Mouse (Mus musculus) embryonic facial prominence, embryonic 15.5 days (tissue): Measurements from ENCODE around the gene Rnf144a. TPM values are rescaled to one million over a fixed set of nuclear protein-coding genes. Genes with fewer than 3 reads are reported as not detected.
"Not testable (repeated sequence)": the region's sequence is repeated elsewhere in the genome, so short reads cannot be mapped to it uniquely, and the experiment has no call there.

Experiments
- ATAC-seq: fragments of 200-750 bp; cut with Nextera tagmentation; 2 replicates; pipeline ENCODE4 v1.8.0; 2017; ENCODE audit warnings: low read depth, moderate TSS enrichment; ENCODE audit not compliant: insufficient number of reproducible peaks, low FRiP score, low TSS enrichment
- H3K27ac ChIP-seq: fragments of 300-500 bp; sonication (generic); replicated peaks from 2 replicates; pipeline ENCODE4 v1.5.1; 2015; ENCODE audit warnings: mild to moderate bottlenecking, inconsistent platforms
- H3K27me3 ChIP-seq: fragments of 300-500 bp; sonication (generic); 2 replicates; pipeline ENCODE4 v1.6.1; 2015; ENCODE audit warnings: inconsistent platforms
- H3K36me3 ChIP-seq: fragments of 300-500 bp; sonication (generic); 2 replicates; pipeline ENCODE4 v1.6.1; 2015; ENCODE audit warnings: mild to moderate bottlenecking, inconsistent platforms
- H3K4me1 ChIP-seq: fragments of 300-500 bp; sonication (generic); 2 replicates; pipeline ENCODE4 v1.6.1; 2015; ENCODE audit warnings: inconsistent platforms
- H3K4me2 ChIP-seq: fragments of 300-500 bp; sonication (generic); replicated peaks from 2 replicates; pipeline ENCODE4 v1.6.1; 2015; ENCODE audit warnings: mild to moderate bottlenecking, inconsistent platforms
- H3K4me3 ChIP-seq: fragments of 300-500 bp; sonication (generic); replicated peaks from 2 replicates; pipeline ENCODE4 v1.5.1; 2015; ENCODE audit warnings: mild to moderate bottlenecking, inconsistent platforms
- H3K9ac ChIP-seq: fragments of 300-500 bp; sonication (generic); 2 replicates; pipeline ENCODE4 v1.6.1; 2015; ENCODE audit warnings: inconsistent platforms
- H3K9me3 ChIP-seq: fragments of 300-500 bp; sonication (generic); replicated peaks from 2 replicates; pipeline ENCODE4 v1.6.1; 2016; ENCODE audit warnings: inconsistent platforms
- WGBS: fragments of 180-500 bp; shearing (Covaris S2); methylation state at CpG from one replicate; pipeline ENCODE4 v1.1.7; 2015; 5-methylcytosine and 5-hydroxymethylcytosine counted together
- polyA plus RNA-seq: library from polyadenylated mRNA; unstranded; fragments of >200 nt; fragmentation: Nextera tagmentation; extraction: Ambion mirVana; gene quantifications from 2 replicates; pipeline ENCODE4 v1.2.1, GENCODE M21; 2015

Rnf144a gene
- polyA plus RNA-seq, 1 experiment from 2014 or later, result 38.7 TPM

DNA sequence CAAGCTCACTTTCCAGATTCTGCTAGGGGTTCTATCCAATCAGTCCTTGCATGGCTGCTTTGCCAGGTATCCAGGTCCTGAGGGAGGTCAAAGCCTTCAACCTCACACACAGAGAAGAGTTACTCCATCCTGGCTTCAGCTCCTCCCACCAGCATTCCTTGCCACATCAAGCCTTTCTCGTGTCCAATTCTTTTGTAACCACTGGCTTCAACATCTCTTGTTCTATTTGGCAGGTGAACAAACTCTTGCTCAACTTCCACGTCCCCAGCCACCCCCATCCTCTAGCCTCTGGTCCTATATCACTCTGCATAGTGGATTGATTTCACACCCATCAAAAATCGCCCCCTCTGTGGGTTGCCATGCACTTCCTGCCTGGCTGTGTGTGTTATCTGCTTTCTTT is 98.8 kb downstream of the Rnf144a start:
- H3K27ac ChIP-seq, result no peak overlapping the region
- H3K9ac ChIP-seq, result no peak overlapping the region
- H3K4me3 ChIP-seq, result no peak overlapping the region
- no peaks in the 10 kb centered on the region for H3K27me3 ChIP-seq
- H3K4me2 ChIP-seq, result no peak overlapping the region
- no peak for ATAC-seq
- H3K36me3 ChIP-seq, result peaks cover 61% of the 10 kb centered on the region
- WGBS, result 65% methylated on average over 3 of the region's 3 CpGs
- no peaks in the 10 kb centered on the region for H3K9me3 ChIP-seq
- no peaks in the 10 kb centered on the region for H3K4me1 ChIP-seq

DNA sequence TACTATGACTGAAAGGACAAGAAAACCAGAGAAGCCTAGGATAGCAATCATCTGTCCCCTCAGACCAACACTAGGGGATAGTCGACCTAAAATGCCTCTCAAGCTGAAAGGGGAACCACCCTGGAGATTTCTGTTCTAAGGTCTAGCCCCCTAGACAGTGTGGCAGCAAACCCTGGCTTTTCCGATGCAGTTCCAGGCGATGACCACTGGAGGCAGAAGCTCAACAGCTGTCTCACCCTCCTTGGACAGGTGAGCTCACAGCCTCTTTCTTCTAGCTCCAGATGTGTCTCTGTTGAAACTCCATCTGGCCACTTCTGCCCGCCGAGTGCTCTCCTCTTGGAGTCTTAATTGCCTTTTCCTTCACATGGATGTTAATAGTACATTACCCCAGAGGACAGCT is 100.1 kb downstream of the Rnf144a start:
- Histone ChIP-seq H3K4me2 (no peak overlapping the region), H3K27me3 (no peaks in the 10 kb centered on the region), H3K36me3 (peaks cover 55% of the 10 kb centered on the region), H3K9me3 (no peaks in the 10 kb centered on the region), H3K4me3 (no peak overlapping the region), H3K27ac (no peak overlapping the region), H3K4me1 (no peaks in the 10 kb centered on the region), H3K9ac (no peak overlapping the region)
- ATAC-seq, result no peak
- WGBS, result 39% methylated on average over 5 of the region's 5 CpGs

DNA sequence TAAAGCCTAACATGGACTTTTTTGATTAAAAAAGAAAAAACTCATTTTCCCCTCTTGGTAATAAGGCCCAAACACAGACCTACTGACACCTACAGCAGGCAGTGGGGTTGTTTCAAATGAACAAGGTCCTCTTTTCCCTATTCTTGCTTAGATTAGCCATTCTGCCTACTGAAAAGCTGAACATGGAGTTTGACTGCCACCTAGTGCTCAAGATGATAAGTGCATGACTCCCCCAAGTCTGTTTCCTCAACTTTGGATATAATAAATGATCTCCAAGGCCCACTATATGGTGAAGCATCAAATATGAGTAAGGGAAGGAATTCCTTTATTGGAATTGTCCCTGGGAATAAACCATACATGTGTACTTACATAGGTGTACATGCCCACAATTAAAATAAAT is 103.5 kb downstream of the Rnf144a start:
- H3K4me3 ChIP-seq, result no peak overlapping the region
- no peaks in the 10 kb centered on the region for H3K9me3 ChIP-seq
- H3K36me3 ChIP-seq, result peaks cover 41% of the 10 kb centered on the region
- no peak overlapping the region for H3K4me2 ChIP-seq
- H3K9ac ChIP-seq, result no peak overlapping the region
- no peaks in the 10 kb centered on the region for H3K27me3 ChIP-seq
- no peak overlapping the region for H3K27ac ChIP-seq
- H3K4me1 ChIP-seq, result no peaks in the 10 kb centered on the region
- ATAC-seq, result no peak

DNA sequence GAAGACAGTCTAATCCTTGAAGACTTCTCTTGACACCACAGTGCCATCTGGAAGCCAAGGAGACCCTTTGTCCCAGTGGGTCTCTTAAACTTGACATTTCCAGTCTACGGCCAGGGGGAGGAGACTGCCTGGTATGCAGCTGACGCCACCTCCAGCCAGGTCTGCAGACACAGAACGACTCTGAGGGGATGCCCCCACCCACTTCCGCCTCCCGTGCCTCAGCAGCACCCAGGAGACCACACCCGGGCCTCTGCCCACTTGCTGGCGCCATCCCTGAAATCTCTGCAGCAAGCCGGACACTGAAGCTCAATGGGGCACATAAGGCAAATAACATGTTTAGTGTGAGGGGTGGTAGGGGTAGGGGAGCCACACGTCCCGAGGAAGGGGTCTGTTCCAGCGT is 104.8 kb downstream of the Rnf144a start:
- Histone ChIP-seq H3K36me3 (peaks cover 34% of the 10 kb centered on the region), H3K4me2 (no peak overlapping the region)

DNA sequence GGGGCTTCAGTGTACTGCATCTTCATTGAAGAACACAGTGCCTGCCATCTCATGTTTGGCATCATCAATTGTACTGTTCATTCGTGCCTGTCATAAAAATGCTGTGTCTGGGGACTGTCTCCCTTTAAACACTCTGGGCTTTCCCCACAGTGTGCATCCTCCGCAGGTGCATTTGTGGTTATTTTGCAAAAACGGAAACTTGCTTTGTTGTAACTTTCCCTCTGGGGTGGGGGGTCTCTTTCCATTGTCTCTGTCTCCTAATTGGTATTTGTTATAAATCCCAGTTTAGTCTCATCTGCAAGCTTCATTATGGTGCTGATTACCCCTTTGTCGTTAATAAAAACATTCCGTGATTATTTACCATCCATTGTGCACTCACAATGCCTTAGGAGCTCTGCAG is 112.2 kb downstream of the Rnf144a start:
- no peak for ATAC-seq
- no peak overlapping the region for H3K9ac ChIP-seq
- H3K36me3 ChIP-seq, result no peaks in the 10 kb centered on the region
- no peaks in the 10 kb centered on the region for H3K9me3 ChIP-seq
- WGBS, result 68% methylated on average over 5 of the region's 5 CpGs
- no peak overlapping the region for H3K27ac ChIP-seq
- no peak overlapping the region for H3K4me2 ChIP-seq
- no peaks in the 10 kb centered on the region for H3K27me3 ChIP-seq
- no peak overlapping the region for H3K4me3 ChIP-seq
- H3K4me1 ChIP-seq, result no peaks in the 10 kb centered on the region

More for the DNA sequence above, 104.8 kb downstream of the Rnf144a start:
- no peak overlapping the region for H3K27ac ChIP-seq
- H3K4me1 ChIP-seq, result no peaks in the 10 kb centered on the region
- no peak overlapping the region for H3K9ac ChIP-seq
- 93% methylated on average over 11 of the region's 11 CpGs for WGBS
- no peaks in the 10 kb centered on the region for H3K9me3 ChIP-seq
- no peak for ATAC-seq
- H3K27me3 ChIP-seq, result no peaks in the 10 kb centered on the region
- no peak overlapping the region for H3K4me3 ChIP-seq

DNA sequence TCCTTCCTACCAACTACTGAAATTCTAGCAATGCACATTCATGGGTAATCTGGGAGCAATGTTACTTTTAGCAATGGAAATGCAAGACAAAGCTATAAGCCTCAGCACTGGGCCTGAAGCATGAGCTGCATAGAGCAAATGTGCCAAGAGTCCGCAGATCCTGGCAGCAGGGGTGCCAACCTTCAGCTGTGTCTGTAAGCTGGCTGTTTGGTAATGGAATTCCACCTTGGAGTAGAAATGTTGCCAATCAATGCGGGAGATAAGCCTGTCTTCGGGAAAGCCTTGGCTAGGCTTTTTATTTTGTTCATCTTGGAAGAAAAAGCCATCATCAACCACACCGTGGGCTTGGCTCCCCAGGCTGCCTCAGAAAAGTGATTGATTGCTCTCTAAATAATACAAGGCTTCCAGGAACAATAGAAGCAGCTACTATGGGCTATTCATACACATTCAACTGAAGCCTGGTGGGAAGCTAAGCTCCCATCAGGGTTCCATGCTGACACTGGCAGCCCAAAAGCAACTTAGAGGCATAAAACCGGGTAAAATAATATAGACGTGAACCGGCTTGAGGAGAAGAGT is 115.5 kb downstream of the Rnf144a start:
- Histone ChIP-seq H3K9me3 (no peaks in the 10 kb centered on the region), H3K4me2 (no peak overlapping the region), H3K27ac (no peak overlapping the region), H3K36me3 (no peaks in the 10 kb centered on the region), H3K27me3 (no peaks in the 10 kb centered on the region), H3K4me1 (no peaks in the 10 kb centered on the region), H3K4me3 (no peak overlapping the region), H3K9ac (no peak overlapping the region)
- no peak for ATAC-seq
- WGBS, result 76% methylated on average over 7 of the region's 7 CpGs

DNA sequence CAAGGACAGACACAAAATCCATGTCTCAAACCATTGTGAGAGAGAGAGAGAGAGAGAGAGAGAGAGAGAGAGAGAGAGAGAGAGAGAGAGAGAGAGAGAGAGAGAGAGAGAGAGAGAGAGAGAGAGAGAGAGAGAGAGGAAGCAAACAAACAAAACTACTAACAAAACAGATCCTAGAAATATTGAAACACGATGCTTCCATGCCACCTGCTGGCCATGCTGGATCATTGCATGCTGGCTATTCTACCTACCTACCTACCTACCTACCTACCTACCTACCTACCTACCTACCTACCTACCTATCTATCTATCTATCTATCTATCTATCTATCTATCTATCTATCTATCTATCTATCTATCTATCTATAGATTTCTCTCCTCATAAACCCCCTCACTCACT is 119.1 kb downstream of the Rnf144a start:
- not testable (repeated sequence) for H3K4me1 ChIP-seq, H3K27ac ChIP-seq, H3K27me3 ChIP-seq, H3K4me2 ChIP-seq, H3K36me3 ChIP-seq, H3K4me3 ChIP-seq, H3K9me3 ChIP-seq, ATAC-seq, H3K9ac ChIP-seq
- WGBS, result 0% methylated on average over 1 of the region's 1 CpGs

DNA sequence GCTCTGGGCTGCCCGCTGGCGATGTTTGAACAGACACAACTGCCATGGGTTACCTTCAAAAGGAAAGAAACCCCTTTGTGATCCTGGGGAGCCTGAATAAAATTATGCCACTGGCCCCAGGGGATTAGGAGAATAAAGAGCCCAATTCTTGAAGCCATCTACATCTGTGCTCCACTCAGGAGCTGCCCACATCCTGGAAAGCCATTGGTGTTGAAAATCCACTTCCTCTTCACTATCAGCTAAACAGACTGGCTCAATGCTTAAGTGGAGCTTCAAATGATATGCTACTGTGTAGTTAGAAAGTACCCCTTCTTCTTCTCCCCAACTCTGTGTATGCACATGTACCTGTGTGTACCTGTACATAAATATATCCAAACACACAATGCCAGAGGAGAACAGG is 125.9 kb downstream of the Rnf144a start:
- Histone ChIP-seq H3K4me2 (no peak overlapping the region), H3K27me3 (no peaks in the 10 kb centered on the region), H3K36me3 (no peaks in the 10 kb centered on the region), H3K4me3 (no peak overlapping the region), H3K9me3 (no peaks in the 10 kb centered on the region), H3K9ac (no peak overlapping the region), H3K4me1 (no peaks in the 10 kb centered on the region), H3K27ac (no peak overlapping the region)
- no peak for ATAC-seq
- 68% methylated on average over 2 of the region's 2 CpGs for WGBS

DNA sequence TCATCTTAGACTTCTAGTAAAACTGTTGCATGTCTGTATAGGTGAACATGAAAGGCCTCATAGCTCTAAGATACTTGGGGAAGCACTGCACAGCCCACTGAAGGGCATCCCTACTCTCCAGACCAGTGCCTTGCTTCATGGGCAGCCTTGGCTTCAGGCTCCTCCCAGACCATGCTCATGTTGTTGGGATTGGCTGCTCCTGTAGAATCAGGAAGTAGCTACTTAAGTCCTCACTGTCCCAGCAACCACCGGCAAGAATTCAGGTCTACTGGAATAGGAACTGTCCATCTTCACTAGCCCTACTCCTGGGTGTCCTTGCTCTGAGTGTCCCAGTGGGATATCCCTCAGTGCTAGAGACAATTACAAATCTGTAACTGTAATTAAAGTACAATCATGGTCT is 126.7 kb downstream of the Rnf144a start:
- Histone ChIP-seq H3K9me3 (no peaks in the 10 kb centered on the region), H3K36me3 (no peaks in the 10 kb centered on the region), H3K4me3 (no peak overlapping the region), H3K4me2 (no peak overlapping the region), H3K27ac (no peak overlapping the region), H3K27me3 (no peaks in the 10 kb centered on the region), H3K9ac (no peak overlapping the region), H3K4me1 (no peaks in the 10 kb centered on the region)
- 86% methylated on average over 1 of the region's 1 CpGs for whole genome bisulfite sequencing
- no peak for ATAC-seq

DNA sequence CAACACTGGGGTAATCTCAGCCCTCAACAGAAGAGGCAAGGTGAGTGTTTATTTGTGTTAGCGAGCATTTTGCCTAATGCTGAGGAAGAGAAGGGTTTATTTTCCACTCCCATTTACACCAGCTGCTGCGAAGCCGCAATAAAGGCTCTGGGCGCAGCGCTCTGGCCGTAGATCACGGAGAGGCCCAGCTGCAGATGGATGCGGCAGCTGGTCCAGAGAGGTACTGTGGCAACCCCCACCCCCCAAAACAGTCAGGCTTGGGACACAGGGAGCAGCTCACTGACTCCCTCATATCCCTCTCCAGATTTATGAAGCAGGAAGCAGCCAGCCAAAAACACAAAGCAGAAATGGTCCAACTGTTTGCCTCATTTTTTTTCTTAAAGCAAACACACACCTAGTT is 129.1 kb downstream of the Rnf144a start:
- 65% methylated on average over 8 of the region's 8 CpGs for WGBS
- no peak overlapping the region for H3K27ac ChIP-seq
- no peaks in the 10 kb centered on the region for H3K27me3 ChIP-seq
- H3K36me3 ChIP-seq, result no peaks in the 10 kb centered on the region
- no peak overlapping the region for H3K4me3 ChIP-seq
- no peak for ATAC-seq
- no peak overlapping the region for H3K9ac ChIP-seq
- no peak overlapping the region for H3K4me2 ChIP-seq
- no peaks in the 10 kb centered on the region for H3K9me3 ChIP-seq
- H3K4me1 ChIP-seq, result no peaks in the 10 kb centered on the region

DNA sequence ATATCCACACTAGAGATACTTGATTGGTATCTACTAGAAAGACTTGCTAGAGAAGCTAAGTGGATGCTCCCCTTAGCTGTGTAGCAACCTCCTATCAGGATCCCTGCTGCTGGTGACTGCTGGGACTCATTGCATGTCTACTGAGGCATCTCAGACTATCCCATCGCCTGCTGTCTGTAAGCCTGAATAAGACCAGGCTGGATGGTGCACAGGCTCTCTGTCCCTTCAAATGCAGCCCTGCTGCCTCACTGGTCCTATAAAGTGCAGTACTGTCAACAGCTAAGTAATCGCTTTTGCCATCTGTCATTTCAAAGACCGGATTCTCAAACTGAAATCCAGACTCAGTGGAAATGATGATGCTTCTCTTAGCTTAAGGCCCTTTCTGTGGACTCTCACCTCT is 129.6 kb downstream of the Rnf144a start:
- ATAC-seq, result no peak
- Histone ChIP-seq H3K36me3 (no peaks in the 10 kb centered on the region), H3K27me3 (no peaks in the 10 kb centered on the region), H3K27ac (no peak overlapping the region), H3K4me1 (no peaks in the 10 kb centered on the region), H3K9ac (no peak overlapping the region), H3K9me3 (no peaks in the 10 kb centered on the region), H3K4me2 (no peak overlapping the region), H3K4me3 (no peak overlapping the region)
- 68% methylated on average over 3 of the region's 3 CpGs for WGBS

DNA sequence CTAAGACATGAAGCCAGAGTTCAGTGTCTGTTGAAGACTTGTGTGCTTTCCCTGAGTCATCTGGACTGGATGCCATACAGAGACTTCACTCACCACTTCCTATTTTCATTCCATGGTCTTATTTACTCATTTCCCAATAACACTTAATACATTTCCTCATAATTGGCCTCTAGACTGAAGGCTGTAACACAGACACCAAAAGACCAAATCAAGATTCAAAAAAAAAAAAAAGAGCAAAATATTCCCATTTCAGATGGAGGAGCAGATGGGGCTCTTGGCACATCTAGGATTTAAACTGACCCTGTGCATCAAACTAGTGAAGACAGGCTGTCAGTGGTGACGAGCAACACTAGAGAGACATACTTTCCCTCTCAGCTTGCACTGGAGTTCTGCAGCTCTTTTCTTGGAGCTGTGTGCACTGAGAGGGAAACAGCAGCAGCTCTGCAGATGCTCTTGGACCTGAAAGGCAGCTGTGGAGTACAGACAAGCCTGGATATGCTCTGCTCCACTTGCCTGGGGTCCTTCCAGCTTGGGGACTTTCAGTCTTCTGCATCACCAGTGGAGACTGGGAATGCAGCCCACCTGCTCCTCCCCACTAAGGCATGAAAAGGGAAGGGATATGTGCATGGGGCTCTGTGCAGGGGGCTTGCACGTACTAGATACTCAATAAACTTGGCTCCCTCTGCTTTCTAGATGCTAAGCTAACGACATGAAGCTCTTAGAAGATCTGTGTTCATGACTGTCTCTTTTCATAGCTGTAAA is 134.2 kb downstream of the Rnf144a start:
- Histone ChIP-seq H3K4me2 (no peak overlapping the region), H3K36me3 (no peaks in the 10 kb centered on the region), H3K4me1 (peaks cover 5% of the 10 kb centered on the region; the same call in 1 of the 2 replicates), H3K27me3 (no peaks in the 10 kb centered on the region), H3K27ac (no peak overlapping the region), H3K9me3 (no peaks in the 10 kb centered on the region), H3K4me3 (no peak overlapping the region), H3K9ac (no peak overlapping the region)
- WGBS, result 47% methylated on average over 3 of the region's 3 CpGs
- ATAC-seq, result no peak
